Mouse (Mus musculus) embryonic stem cell, embryonic (primary cell): ENCODE measurements around the gene Egf.

Experiments used
- CTCF ChIA-PET, 4 experiments: fragments of 300-600 bp in 2 of 4; fragments of 350-600 bp in 2 of 4; sonication (Branson Sonifier 250); formaldehyde crosslinking; loops; one replicate each; lab custom pipeline; 2022; ENCODE audit warnings: inconsistent platforms in 2 of 4; lab: Charles Lee
- POLR2A ChIA-PET, 4 experiments: fragments of 300-600 bp in 2 of 4; fragments of 350-600 bp in 2 of 4; sonication (Branson Sonifier 250); formaldehyde crosslinking; loops; one replicate each; lab custom pipeline; 2022; ENCODE audit warnings: antibody characterized with exemption in 4 of 4, inconsistent platforms in 1 of 4; lab: Charles Lee

Gene Egf

DNA sequence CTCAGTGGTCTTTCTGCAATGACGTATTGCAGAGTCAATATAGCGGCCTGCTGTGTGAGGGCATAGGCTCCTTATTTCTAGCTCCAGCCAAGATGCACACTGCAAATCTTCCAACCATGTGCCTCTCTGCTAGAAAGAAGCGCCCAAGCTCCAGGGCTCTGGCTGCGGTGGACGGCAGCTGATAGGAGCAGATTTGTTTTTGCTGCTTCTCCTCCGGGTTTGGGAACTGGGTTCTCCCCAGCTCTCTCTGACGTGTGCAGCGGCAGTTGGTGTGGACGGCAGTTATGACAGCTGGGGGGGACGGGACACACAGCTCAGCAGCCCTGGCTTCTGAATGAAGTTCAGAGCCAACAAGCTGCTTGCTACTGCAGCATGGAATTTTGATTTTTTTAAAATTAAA is 72.7 kb downstream of the Egf start:
- CTCF ChIA-PET = interaction anchor here in 3 of 4 experiments (0.6 to 1.9 kb wide), 9 partner anchors 12 to 424 kb away, joined by 3 to 10 read pairs (median 4); no protein-coding TSS in a partner anchor
- POLR2A ChIA-PET = interaction anchor here in 1 of 4 experiments (0.6 to 1.3 kb wide), 3 partner anchors 152 to 459 kb away, joined by 3 to 4 read pairs (median 3); no protein-coding TSS in a partner anchor

DNA sequence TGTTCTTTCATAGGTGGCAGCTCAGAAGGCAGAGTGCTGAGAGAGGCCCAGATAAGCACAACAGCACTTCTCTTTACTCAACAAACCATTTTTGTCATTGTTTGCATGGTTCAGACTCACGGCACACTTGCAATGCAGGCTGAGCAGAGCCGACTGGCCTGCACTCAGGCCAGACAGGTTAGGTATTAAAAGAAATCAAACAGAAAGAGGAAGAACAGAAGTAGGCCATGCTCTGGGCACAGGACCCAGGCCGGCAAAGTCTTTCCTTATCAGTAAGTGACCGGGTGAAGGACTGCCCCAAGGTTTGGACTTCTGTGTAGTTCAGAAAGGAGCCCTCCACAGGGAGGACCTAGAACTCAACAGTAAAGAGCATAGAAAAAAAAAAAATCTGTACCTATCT is 73.3 kb downstream of the Egf start:
- ChIA-PET CTCF (interaction anchor here in 2 of 4 experiments (0.8 to 2.2 kb wide), 5 partner anchors 49 to 424 kb away, joined by 3 to 10 read pairs (median 4); no protein-coding TSS in a partner anchor), POLR2A (no interaction called here)

DNA sequence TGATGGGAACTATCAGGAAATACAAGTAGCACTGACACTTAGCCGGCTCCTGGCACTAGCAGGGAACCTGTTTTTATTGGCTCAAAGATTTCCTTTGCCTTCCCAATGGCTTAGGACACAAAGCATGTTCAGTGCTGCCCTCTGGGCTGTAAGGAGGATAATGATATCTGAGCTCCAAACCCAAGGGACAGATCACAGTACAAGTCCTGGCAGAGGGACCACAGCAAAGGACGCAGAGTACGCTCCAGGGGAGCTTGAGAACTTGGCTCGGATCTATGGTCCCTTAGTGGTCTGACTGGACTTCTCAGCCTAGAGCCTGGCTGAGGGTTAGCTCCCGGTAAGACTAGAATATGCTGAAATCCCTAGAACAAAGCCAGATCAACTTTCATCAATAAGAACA is 74.9 kb downstream of the Egf start:
- ChIA-PET CTCF (interaction anchor here in 3 of 4 experiments (0.7 to 2.2 kb wide), 9 partner anchors 11 to 379 kb away, joined by 3 to 8 read pairs (median 5); no protein-coding TSS in a partner anchor), POLR2A (interaction anchor here in 2 of 4 experiments (0.8 kb wide), 3 partner anchors 19 to 145 kb away, joined by 3 to 5 read pairs (median 3); partner anchors contain the start of gene Egf (in 1 of the 2))

DNA sequence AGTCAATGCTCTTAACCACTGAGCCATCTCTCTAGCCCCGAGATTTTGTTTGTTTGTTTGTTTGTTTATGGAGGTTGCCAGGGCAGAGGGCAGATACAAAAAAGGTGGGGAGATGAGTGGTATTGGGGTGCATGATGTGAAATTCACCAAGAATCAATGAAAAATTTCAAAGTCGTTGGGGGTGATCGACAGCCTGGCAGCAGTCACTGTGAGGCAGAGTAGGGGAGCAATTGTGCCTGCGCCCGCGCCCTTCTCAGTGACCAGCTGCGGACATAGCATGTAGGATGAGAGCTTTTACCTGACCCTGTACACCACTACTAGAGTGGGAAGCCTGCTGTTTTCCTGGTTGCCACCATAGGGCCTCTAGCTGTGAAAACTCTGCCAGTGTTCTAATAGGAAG is 79.2 kb downstream of the Egf start:
- ChIA-PET POLR2A (interaction anchor here in 1 of 4 experiments (1.1 kb wide), 1 partner anchor 15 kb away, joined by 6 read pairs; no protein-coding TSS in a partner anchor), CTCF (no interaction called here)

DNA sequence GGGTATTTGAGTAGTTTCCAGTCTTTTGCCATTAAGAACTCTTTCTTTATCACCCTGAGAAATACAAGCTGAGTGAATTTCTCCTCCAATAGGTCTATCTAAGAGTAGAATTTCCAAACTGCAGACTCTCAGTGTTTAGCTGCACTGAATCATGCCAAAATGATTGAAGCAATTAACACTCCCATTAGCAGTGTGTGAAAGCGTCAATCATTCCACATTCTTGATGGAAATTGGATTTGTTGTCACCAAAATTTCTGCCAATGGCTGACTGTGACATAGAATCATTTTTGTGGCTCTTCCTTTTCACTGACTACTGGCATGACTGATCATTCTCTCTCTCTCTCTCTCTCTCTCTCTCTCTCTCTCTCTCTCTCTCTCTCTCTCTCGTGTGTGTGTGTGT is 91.2 kb downstream of the Egf start:
- ChIA-PET POLR2A (interaction anchor here in 1 of 4 experiments (1.0 kb wide), 1 partner anchor 61 kb away, joined by 3 read pairs; no protein-coding TSS in a partner anchor), CTCF (no interaction called here)

DNA sequence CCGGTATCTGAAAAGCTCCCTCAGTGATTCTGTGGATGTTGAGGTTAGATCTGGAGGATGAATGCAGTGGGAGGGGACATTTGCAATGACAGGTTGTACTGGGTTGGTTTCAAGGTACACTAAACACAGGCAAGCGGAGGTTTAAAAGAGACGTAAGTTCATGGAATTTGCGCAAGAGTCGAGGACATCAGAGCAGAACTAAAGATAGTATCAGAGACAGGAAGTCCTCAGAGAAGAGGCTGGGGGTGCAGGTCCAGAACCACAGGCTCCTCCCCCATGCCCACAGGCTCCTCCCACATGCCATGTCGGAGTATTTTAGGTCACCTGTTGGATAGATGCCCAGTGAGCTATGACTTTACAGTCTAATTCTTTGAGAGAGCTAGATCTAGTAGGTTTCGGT is 96.3 kb downstream of the Egf start:
- CTCF ChIA-PET = interaction anchor here in 3 of 4 experiments (0.6 to 1.2 kb wide), 4 partner anchors 24 to 213 kb away, joined by 3 to 5 read pairs (median 4); no protein-coding TSS in a partner anchor
- POLR2A ChIA-PET = interaction anchor here in 2 of 4 experiments (0.6 to 1.1 kb wide), 3 partner anchors 8 to 222 kb away, joined by 3 to 4 read pairs (median 3); no protein-coding TSS in a partner anchor

DNA sequence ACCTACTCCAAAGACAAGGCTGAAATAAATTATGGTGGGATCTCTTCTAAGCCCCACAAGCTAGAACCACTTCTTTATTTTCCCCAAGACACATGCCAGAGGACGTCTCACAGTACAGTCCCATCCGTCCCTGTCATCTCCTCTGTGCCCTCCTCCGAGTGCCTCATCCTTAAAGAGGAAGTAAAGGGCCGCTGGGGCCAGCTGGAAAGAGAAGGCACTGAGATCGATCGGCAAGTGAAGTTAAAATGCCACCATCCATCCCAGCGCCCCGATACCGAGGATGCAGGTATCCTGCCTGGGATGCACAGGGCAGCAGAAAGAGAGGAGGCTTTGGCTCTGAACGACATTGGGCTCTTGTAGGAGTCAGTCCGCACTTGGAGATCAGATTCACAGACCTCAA is 97.3 kb downstream of the Egf start:
- ChIA-PET POLR2A (interaction anchor here in 1 of 4 experiments (0.9 kb wide), 1 partner anchor 10 kb away, joined by 3 read pairs; no protein-coding TSS in a partner anchor), CTCF (interaction anchor here in 1 of 4 experiments (0.6 kb wide), 1 partner anchor 1231 kb away, joined by 3 read pairs; no protein-coding TSS in a partner anchor)

DNA sequence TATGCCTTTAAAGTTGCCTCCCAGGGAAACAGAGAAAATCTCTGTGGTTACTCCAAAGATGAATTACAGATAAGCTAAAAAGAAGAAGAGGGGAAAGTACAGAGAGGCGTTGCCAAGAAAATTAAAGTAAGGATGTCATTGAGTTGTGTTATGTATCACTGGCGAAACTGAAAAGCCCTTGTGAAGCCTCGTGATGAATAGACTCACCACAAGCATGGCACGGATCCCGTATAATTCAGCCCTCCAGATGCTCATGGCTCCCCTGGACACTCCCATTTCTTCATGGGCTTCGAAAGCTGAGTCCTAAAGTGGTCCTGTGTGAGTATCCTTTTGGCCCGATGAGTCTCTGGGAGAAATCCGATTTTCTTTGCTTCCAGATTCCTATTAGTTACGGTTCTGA is 97.9 kb downstream of the Egf start:
- ChIA-PET CTCF (interaction anchor here in 1 of 4 experiments (0.6 kb wide), 1 partner anchor 1231 kb away, joined by 3 read pairs; no protein-coding TSS in a partner anchor), POLR2A (interaction anchor here in 1 of 4 experiments (1.3 kb wide), 1 partner anchor 40 kb away, joined by 3 read pairs; no protein-coding TSS in a partner anchor)

DNA sequence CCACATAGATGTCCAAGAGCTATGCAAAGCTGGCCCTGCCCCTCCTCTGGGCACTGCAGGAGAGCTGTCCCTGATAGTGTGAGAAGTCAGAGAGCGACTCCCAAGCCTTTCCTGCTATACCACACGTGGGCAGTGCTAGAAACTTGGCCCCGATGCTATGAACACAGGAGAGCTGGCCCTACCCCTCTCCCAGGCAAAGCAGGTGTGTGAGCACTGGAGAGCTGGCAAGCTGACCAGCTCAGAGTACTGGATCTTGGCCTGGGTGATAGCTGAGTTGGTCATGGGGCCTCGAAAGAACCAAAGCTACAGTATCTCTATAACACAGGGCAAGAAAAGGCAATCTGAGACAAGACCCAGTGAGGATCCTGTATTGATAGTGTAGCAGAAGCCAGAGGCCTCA is 98.6 kb downstream of the Egf start:
- POLR2A ChIA-PET = interaction anchor here in 1 of 4 experiments (1.3 kb wide), 1 partner anchor 40 kb away, joined by 3 read pairs; no protein-coding TSS in a partner anchor
- CTCF ChIA-PET = no interaction called here

DNA sequence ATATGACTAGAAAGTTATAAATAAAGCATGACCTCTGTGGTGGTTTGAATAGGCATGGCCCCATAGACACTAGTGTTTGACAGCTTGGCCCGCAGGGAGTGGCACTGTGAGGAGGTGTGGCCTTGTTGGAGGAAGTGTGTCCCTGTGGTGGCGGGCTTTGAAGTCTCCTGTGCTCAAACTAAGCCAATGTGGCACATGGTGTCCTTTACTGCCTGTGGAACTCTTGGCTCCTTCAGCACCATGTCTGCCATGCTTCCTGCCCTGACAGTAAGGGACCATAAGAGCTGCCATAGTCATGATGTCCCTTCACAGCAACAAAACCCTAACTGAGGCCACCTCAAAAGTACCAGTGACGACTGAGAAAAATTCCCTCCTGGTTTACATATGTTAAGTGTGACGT is 102.6 kb downstream of the Egf start:
- ChIA-PET POLR2A (interaction anchor here in 2 of 4 experiments (0.6 to 1.1 kb wide), 2 partner anchors 9 to 91 kb away, joined by 3 to 12 read pairs; no protein-coding TSS in a partner anchor), CTCF (interaction anchor here in 1 of 4 experiments (0.5 kb wide), 1 partner anchor 1633 kb away, joined by 5 read pairs; no protein-coding TSS in a partner anchor)

DNA sequence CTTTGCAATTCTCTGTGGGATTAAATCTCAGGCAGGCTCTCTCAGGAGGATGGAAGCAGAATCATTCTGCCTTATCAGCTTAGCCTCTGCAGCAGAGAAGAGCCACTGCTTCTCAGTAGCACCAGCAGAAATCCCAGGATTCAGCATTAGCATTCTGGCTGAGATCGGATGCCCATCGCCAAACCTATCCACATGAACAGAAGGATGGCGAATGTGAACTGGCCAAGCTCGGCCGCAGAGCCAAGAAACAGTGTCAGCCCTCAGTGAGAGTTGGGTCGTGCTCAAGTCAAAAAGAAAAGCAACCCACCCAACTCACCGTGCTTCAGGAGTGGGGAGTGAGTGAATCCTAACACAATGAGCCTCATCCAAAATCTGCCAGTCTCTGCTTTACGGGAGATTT is 103.4 kb downstream of the Egf start:
- ChIA-PET CTCF (no interaction called here), POLR2A (interaction anchor here in 1 of 4 experiments (0.6 kb wide), 1 partner anchor 90 kb away, joined by 12 read pairs; no protein-coding TSS in a partner anchor)

DNA sequence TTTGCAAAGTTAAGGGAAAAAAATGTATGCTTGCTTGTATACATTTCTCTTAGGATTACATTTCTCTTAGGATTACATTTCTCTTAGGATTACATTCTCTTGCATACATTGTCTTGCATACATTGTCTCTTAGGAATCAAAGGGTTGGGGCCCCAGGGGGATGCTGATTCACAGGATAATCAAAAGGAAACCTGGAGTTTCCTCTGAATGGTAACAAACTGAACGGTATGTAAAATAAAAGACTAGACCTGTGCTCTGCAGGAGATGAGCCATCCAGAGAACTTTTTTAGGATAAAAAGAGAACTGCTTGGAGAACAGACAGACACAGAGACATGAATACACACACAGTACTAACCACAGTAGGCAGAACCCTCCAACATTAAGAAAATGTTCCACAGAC is 104.2 kb downstream of the Egf start:
- CTCF ChIA-PET = interaction anchor here in 1 of 4 experiments (0.6 kb wide), 1 partner anchor 1798 kb away, joined by 3 read pairs; no protein-coding TSS in a partner anchor
- POLR2A ChIA-PET = interaction anchor here (0.6 to 1.6 kb wide), 8 partner anchors 8 to 367 kb away, joined by 3 to 5 read pairs (median 4); no protein-coding TSS in a partner anchor

DNA sequence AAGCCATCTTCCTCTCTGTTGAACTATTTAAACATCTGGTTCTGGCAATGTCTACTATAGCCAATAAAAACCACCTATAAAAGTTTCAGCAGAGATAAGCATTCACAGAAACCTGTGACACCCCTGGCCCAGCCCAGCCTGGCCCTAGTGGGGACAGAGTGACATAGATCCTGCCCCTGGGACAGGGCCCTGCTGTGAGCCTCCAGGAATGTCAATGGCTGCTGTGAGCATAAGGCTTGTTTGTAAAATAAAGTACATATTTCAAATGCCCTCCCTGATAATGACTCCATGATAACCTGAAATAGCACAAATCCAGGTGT is 104.9 kb downstream of the Egf start:
- ChIA-PET POLR2A (interaction anchor here in 3 of 4 experiments (0.6 to 1.6 kb wide), 8 partner anchors 11 to 368 kb away, joined by 3 to 5 read pairs (median 4); no protein-coding TSS in a partner anchor), CTCF (interaction anchor here in 1 of 4 experiments (0.6 kb wide), 1 partner anchor 1797 kb away, joined by 3 read pairs; no protein-coding TSS in a partner anchor)

DNA sequence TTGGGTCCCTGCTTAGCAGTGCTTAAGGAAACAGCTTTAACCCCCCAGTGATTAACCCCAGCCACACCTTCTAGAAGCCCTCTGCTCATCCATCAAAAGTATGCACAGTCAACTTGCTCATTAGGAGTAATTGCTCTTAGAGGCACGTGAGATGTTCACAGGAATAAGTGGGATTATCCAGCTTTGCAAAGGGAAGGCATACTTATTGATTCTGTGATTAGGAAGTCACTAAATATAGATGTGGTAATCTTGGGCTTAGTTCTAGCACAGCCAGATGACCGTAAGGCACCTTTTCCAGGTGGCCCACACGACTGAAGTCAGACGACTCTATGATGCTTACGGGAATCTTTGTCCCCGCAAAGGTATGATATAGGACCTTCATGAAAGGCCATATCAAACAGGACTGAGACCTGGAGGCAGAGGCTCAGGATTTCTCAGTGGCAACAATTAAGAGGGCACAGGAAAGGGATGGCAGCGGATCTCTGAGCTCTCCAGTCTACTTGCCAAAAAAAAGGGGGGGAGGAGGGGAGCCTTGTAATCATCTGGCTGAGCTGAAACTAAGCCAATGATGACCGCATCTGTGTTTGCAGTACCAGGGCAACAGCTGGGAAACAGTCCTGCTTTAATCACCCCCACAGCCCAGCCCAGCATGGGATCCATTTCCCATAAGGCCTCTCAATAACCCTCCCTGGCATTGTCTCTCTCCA is 105.4 kb downstream of the Egf start:
- POLR2A ChIA-PET = interaction anchor here in 2 of 4 experiments (1.0 to 1.6 kb wide), 8 partner anchors 11 to 113 kb away, joined by 3 to 4 read pairs (median 4); no protein-coding TSS in a partner anchor
- CTCF ChIA-PET = no interaction called here

DNA sequence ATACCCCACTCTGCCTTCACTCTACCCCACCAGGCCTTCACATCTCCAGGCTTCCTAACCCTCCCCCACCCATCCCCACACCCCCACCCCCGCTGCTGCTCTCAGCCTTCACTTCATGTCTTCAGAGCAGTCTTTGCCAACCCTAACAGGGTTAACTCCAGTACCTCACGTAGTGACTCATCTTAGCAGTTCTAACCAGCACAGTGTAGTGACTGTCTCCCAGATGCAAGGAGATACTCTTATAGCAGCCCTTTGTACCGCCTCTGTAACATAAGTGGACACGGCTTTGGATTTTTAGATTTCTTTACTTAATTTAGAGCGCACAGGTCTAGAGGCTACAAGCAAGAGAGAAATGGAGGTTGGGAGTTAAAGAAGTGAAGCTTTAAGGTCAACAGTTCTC is 106.5 kb downstream of the Egf start:
- ChIA-PET CTCF (no interaction called here), POLR2A (interaction anchor here in 2 of 4 experiments (1.1 to 1.5 kb wide), 3 partner anchors 12 to 35 kb away, joined by 3 to 4 read pairs (median 4); no protein-coding TSS in a partner anchor)

DNA sequence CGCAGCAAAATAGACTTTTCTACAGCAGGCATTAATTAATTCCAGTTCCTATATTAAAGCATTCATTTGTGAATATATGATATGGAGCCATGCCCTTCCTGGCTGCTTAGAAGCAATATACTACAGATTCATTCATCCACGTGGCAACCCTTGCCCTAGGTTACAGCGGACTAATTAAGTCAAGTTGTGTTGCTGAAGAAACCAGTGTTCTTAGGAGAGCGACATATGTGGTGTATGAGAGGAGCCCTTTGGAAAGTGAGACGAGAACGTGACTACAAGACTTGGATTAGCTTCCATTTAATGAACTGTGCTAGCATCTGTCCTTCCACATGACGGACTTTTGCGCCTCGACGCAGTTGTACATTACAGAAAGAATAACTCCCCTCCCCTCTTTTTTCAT is 107.8 kb downstream of the Egf start:
- CTCF ChIA-PET = no interaction called here
- POLR2A ChIA-PET = interaction anchor here in 1 of 4 experiments (0.9 to 1.2 kb wide), 3 partner anchors 9 to 11 kb away, joined by 3 read pairs; no protein-coding TSS in a partner anchor

DNA sequence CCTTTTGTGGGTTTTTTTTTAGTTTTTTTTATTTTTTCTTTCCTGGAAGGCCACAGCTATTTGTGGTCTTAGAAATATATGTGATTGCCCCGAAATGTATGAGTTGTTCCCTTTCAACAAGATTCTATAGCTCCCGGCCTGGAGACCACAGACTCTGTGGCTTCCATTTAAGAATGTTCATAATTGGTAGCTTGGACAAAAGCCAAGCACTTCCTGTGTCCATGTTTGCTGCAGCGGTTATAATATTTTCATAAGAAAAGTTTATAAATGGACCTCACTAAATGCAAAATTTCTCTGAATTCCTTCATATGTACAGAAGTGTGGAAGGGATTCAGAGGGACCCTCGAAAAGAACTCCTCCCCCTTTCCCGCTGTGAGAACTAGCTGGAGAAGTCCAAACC is 108.3 kb downstream of the Egf start:
- POLR2A ChIA-PET = interaction anchor here in 1 of 4 experiments (0.9 to 1.2 kb wide), 3 partner anchors 8 to 11 kb away, joined by 3 read pairs; no protein-coding TSS in a partner anchor

DNA sequence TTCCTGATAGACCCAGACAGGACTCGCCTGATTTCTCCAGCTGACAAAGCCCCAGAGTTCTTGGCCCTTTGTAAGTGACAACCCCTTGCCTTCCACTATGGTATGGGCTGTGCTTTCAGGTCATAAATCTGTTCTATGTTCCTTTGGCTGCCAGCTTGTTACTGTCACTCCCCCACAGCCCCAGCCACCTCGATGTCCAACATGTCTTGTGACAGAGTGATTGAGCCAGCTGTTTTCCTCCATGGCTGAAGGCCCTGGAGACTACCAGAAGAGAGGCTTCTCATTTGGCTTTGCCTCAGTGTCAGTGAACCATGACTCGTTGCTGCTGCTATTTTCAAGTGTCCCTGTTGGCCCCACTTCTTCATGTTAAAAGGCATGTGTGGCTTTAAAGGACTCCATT is 109.7 kb downstream of the Egf start:
- CTCF ChIA-PET = no interaction called here
- POLR2A ChIA-PET = interaction anchor here in 2 of 4 experiments (0.7 to 1.6 kb wide), 2 partner anchors 18 to 98 kb away, joined by 3 read pairs; no protein-coding TSS in a partner anchor

More for the DNA sequence above, 108.3 kb downstream of the Egf start:
- CTCF ChIA-PET = interaction anchor here in 1 of 4 experiments (1.1 kb wide), 1 partner anchor 40 kb away, joined by 3 read pairs; no protein-coding TSS in a partner anchor
